Mouse (Mus musculus) bone marrow, adult 2 months (tissue): ENCODE results near the gene AC140267.1. TPM values are rescaled to one million over a fixed set of nuclear protein-coding genes. Genes with fewer than 3 reads are reported as not detected.
A peak's percentile ranks its signal among the peaks of the same experiment; 100 is the strongest.

Experiments
- H3K27ac ChIP-seq: fragments of 200-500 bp; 2 replicates; pipeline ENCODE4 v1.5.1; 2012; ENCODE audit warnings: low read depth, mild to moderate bottlenecking, control low read depth, inconsistent platforms, low read length; ENCODE audit not compliant: control insufficient read depth, poor library complexity, insufficient read depth
- H3K4me1 ChIP-seq: fragments of 200-500 bp; 2 replicates; pipeline ENCODE4 v1.6.1; 2011; ENCODE audit warnings: low read length; ENCODE audit not compliant: control insufficient read depth, insufficient read depth
- H3K4me3 ChIP-seq: fragments of 200-500 bp; replicated peaks from 2 replicates; pipeline ENCODE3; 2011; ENCODE audit warnings: mild to moderate bottlenecking, low read depth, low read length, control low read depth; ENCODE audit not compliant: control insufficient read depth
- CTCF ChIP-seq: fragments of 200-500 bp; IDR thresholded peaks from 2 replicates; pipeline ENCODE4 v1.5.1; 2011; ENCODE audit warnings: low read length, control low read depth; ENCODE audit not compliant: control insufficient read depth, insufficient read depth
- POLR2A ChIP-seq: fragments of 200-500 bp; IDR thresholded peaks from 2 replicates; pipeline ENCODE4 v1.6.1; 2011; ENCODE audit warnings: low read depth, mild to moderate bottlenecking, control low read depth, low read length, borderline replicate concordance; ENCODE audit not compliant: control insufficient read depth
- WGBS: fragments of 180-500 bp; shearing (Covaris S2); methylation state at CpG from one replicate; pipeline ENCODE4 v1.1.7; 2018; 5-methylcytosine and 5-hydroxymethylcytosine counted together
- polyA plus RNA-seq: library from polyadenylated mRNA; stranded (reverse); fragments of >200 nt; gene quantifications from 2 replicates; pipeline ENCODE4 v1.2.4, GENCODE M21; 2011; ENCODE audit warnings: low replicate concordance; ENCODE audit not compliant: missing spikeins, insufficient read depth, insufficient read length

Gene AC140267.1
- polyA plus RNA-seq, 1 experiment: not detected

- H3K4me1 ChIP-seq: no peaks in the 10 kb centered on the region
- WGBS: 71% methylated on average over 3 of the region's 3 CpGs
- no peak for TF ChIP-seq CTCF
- TF ChIP-seq POLR2A: no peak
- no peak overlapping the region for H3K27ac ChIP-seq
- no peak overlapping the region for H3K4me3 ChIP-seq
Observed at GRCm38 (mm10) chr15:80206057-80206565, 29.5 kb upstream of the AC140267.1 start.

GRCm38 (mm10) chr15:80208446-80208845 lies 27.2 kb upstream of the AC140267.1 start:
- no peak overlapping the region for H3K27ac ChIP-seq
- H3K4me1 ChIP-seq: no peaks in the 10 kb centered on the region
- WGBS: 71% methylated on average over 4 of the region's 4 CpGs
- no peak for TF ChIP-seq CTCF
- TF ChIP-seq POLR2A: no peak
- H3K4me3 ChIP-seq: no peak overlapping the region

GRCm38 (mm10) chr15:80213688-80214087 lies 21.9 kb upstream of the AC140267.1 start:
- Histone ChIP-seq H3K4me3 (no peak overlapping the region), H3K4me1 (peaks cover 2% of the 10 kb centered on the region; the same call in 1 of the 2 replicates), H3K27ac (no peak overlapping the region)
- TF ChIP-seq CTCF: no peak
- TF ChIP-seq POLR2A: no peak

- TF ChIP-seq POLR2A: no peak
- peak; percentile 56 for TF ChIP-seq CTCF
- H3K4me3 ChIP-seq: no peak overlapping the region
- H3K4me1 ChIP-seq: peaks cover 4% of the 10 kb centered on the region; the same call in 1 of the 2 replicates
- H3K27ac ChIP-seq: no peak overlapping the region
- 20% methylated on average over 10 of the region's 10 CpGs for WGBS
Observed at GRCm38 (mm10) chr15:80215716-80216479, 19.7 kb upstream of the AC140267.1 start.

GRCm38 (mm10) chr15:80216480-80216820 lies 19.2 kb upstream of the AC140267.1 start:
- Histone ChIP-seq H3K4me1 (peaks cover 4% of the 10 kb centered on the region; the same call in 1 of the 2 replicates), H3K27ac (no peak overlapping the region), H3K4me3 (no peak overlapping the region)
- no peak for TF ChIP-seq POLR2A
- no peak for TF ChIP-seq CTCF
- 18% methylated on average over 9 of the region's 9 CpGs for WGBS

GRCm38 (mm10) chr15:80217476-80217875 lies 18.2 kb upstream of the AC140267.1 start:
- Histone ChIP-seq H3K4me1 (peaks cover 4% of the 10 kb centered on the region; the same call in 1 of the 2 replicates), H3K4me3 (no peak overlapping the region), H3K27ac (no peak overlapping the region)
- TF ChIP-seq POLR2A: no peak
- TF ChIP-seq CTCF: no peak
- WGBS: 80% methylated on average over 10 of the region's 10 CpGs

GRCm38 (mm10) chr15:80219211-80219610 lies 16.4 kb upstream of the AC140267.1 start:
- Histone ChIP-seq H3K27ac (no peak overlapping the region; the same call in 1 of the 2 replicates), H3K4me3 (peak overlapping the region; percentile 21), H3K4me1 (peaks cover 4% of the 10 kb centered on the region; the same call in 1 of the 2 replicates)
- no peak for TF ChIP-seq POLR2A
- TF ChIP-seq CTCF: no peak
- 12% methylated on average over 14 of the region's 14 CpGs for WGBS

- Histone ChIP-seq H3K4me3 (no peak overlapping the region), H3K4me1 (peaks cover 4% of the 10 kb centered on the region; the same call in 1 of the 2 replicates), H3K27ac (no peak overlapping the region; the same call in 1 of the 2 replicates)
- TF ChIP-seq CTCF: no peak
- no peak for TF ChIP-seq POLR2A
- WGBS: 46% methylated on average over 4 of the region's 4 CpGs
Observed at GRCm38 (mm10) chr15:80219705-80220657, 15.7 kb upstream of the AC140267.1 start.
